Mouse (Mus musculus): ENCODE results near the gene Gnpnat1.
A peak's percentile ranks its signal among the peaks of the same experiment; 100 is the strongest.
"Not testable (repeated sequence)": the region's sequence is repeated elsewhere in the genome, so short reads cannot be mapped to it uniquely, and the experiment has no call there.

Gene Gnpnat1

DNA sequence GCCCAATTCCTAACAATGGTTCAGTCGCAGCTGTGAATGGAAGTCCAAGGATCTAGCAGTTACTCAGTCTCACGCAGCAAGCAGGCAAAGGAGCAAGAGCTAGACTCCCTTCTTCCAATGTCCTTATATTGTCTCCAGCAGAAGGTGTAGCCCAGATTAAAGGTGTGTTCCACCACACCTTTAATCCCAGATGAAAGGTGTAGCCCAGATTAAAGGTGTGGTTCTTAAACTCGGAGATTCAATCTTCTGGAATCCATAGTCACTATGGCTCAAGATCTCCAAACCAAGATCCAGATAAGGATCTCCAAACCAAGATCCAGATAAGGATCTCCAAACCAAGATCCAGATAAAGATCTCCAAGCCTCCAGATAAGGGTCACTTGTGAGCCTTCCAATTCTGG lies at the start of gene Gnpnat1:
TSS of gene Gnpnat1 (minus strand) at position 101 of the 400 bp plus-strand sequence.
- not testable (repeated sequence) for DNase-seq

GRCm38 (mm10) chr14:45453538-45454233 lies 49.0 kb upstream of the Gnpnat1 start:
- DNase-seq, result peak in 1 of 2 experiments; percentile 30

DNA sequence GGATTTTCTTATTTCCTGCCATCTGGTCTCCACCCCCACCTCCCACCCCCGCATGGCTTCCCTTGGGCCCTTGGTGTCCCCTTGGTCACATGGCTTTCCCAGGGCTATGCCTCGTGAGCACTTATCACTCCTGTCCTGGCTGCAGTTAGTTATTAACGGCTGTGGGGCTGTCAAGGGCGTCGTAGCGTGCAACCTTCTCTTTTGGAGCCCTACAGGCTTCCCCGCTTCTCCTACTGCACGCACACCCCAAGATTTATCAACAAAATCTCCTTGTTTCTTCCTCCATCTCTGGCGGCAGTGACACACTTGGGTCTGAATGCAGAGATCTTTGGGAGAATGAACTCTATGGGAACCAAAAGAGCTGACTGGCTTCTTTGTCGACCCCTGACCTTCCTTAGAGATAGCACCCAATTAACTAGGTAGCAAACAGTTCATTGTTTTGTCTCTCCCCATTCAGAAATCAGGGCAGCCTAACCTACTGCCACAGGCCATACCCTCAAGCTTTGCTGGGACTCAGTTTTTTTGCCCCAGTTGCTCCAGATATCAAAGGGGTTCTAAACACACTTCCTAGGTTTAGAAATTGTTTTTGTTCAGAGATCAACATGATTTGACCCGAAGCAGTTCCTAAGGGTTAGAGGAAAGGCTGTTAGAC lies 48.3 kb upstream of the Gnpnat1 start:
- peak; percentile 42 to 64 for DNase-seq

- DNase-seq, result peak in 1 of 2 experiments; percentile 30
These were observed 47.4 kb upstream of the Gnpnat1 start for GRCm38 (mm10) chr14:45452148-45452547.

DNA sequence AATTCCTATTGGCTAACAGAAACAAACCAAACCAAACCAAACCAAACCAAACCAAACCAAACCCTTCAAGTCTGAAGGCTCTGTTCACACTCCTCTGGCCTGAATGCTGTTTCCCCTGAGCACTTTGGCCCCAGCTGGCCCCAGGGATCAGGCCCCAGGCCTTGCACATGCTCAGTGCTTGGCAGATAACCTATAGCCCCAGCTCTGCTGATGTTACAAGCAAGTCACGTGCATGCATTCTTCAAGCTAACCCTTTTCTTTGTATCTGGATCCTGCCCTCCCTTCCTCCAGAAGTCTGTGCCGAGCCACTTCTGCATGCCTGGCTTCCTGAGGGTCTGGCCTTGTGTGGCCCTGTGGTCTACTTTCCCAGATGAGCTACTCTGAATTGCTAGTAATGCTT lies 46.4 kb upstream of the Gnpnat1 start:
- no peak for DNase-seq

DNA sequence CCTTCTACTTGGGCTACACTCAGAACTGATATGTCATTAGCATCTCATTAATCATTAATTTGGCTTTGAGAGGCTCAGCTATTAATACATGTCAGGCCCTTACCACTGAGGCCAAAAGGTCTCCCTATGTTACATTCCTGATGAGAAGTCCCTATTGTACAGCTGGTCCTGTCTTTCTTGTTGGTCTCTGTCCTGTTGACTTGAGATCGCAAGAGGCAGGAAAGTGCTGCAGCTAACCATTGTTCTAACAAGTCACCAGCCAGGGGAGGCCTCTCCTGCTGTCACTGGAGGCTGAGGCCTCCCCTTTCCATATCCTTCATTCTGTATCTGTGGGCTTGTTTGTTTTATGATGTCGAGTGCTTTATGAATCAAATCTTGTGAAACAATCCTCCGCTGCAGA lies 42.1 kb upstream of the Gnpnat1 start:
- no peak for DNase-seq

- no peak for DNase-seq
These were observed 40.7 kb upstream of the Gnpnat1 start for GRCm38 (mm10) chr14:45445445-45445844.

GRCm38 (mm10) chr14:45444870-45445269 lies 40.2 kb upstream of the Gnpnat1 start:
- no peak for DNase-seq

DNA sequence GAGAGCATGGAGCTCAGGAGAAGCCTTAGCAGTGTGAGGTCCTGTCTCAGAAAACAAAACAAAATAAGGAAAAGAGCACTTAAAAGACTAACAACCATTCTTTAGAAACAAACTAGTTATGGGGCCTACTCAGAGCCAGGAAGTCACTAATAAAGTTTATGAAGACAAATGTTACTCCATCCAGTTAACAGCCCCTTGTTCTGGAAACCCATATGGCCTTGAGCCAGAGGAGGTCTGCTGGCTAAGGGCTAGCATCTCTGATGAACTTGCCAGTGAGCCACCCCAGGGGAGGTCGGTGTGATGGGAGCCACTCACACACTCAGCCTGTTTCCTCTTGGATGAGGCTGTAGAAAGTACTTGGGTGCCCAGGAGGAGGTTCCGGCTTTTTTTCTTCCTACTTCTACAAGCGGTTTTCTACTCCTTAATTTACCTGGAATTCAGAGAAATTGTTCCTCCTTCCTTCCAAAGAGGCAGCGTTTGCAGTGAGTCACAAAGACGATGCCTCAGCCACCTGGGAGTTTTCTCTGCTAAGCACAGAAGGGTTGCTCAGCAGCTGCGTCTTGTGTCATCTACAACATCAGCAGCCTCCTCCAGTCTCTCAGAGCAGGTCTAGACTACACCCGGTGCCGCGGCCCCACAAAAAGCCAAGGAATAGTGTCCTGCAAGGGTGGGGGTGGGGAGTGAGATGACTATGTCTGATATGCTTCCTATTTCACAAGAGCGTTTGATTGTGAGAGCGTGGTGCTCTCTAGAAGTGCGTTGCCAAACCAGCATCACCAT lies 38.3 kb upstream of the Gnpnat1 start:
- no peak for DNase-seq

- DNase-seq, result no peak
These were observed 36.6 kb upstream of the Gnpnat1 start for GRCm38 (mm10) chr14:45441291-45441690.

- DNase-seq, result no peak
These were observed 34.7 kb upstream of the Gnpnat1 start for GRCm38 (mm10) chr14:45439387-45439786.

- no peak for DNase-seq
These were observed 34.2 kb upstream of the Gnpnat1 start for GRCm38 (mm10) chr14:45438931-45439275.

DNA sequence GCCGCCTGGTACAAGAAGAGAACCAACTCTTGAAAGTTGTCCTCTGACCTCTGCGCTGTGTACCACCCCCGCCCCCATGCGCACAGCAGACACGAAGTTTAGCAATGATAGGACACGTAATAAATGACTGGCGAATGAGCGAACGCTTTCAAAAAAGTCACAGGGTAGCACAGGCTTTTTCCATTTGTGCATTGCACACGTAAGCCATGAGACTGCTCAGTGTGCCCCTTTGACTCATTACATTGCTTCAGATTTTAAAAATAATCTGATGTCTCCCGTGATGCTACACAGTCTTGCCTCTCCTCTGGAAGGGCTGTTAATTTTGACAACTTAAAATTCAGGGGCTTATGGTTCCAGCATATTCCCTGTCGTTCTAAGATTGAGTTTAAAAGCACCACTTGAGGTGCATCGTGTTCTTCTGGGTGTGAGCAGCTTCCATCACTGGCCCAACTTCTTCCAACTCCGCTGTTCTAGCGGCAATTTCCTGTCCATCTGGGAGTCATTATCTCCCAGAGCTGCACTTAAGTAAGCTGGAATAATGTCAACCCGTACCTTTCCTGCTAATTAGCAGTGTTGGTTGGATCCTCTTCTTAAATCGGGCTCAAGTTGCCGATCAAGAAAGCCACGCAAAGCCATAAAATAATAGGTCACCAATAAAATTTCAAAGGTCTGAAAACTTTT lies 33.7 kb upstream of the Gnpnat1 start:
- DNase-seq, result no peak

DNA sequence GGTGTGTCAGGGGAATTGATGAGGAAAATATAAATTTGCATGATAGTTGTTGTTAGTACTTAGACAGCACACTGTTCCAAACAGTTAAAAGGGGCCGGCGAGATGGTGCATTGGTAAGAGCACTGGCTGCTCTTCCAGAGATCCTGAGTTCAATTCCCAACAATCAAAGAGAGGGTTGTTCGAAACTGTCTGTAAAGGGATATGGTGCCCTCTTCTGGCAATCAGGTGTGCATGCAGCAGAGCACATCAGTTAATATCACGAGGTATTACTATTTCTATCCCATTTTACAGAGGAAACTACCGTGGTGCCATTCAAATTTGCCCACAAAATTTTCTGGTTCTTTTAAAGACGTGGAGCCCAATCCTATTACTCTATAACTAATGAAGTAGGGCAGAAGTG lies 29.5 kb upstream of the Gnpnat1 start:
- no peak for DNase-seq

GRCm38 (mm10) chr14:45432003-45432402 lies 27.3 kb upstream of the Gnpnat1 start:
- DNase-seq, result peak in 1 of 2 experiments; percentile 21

DNA sequence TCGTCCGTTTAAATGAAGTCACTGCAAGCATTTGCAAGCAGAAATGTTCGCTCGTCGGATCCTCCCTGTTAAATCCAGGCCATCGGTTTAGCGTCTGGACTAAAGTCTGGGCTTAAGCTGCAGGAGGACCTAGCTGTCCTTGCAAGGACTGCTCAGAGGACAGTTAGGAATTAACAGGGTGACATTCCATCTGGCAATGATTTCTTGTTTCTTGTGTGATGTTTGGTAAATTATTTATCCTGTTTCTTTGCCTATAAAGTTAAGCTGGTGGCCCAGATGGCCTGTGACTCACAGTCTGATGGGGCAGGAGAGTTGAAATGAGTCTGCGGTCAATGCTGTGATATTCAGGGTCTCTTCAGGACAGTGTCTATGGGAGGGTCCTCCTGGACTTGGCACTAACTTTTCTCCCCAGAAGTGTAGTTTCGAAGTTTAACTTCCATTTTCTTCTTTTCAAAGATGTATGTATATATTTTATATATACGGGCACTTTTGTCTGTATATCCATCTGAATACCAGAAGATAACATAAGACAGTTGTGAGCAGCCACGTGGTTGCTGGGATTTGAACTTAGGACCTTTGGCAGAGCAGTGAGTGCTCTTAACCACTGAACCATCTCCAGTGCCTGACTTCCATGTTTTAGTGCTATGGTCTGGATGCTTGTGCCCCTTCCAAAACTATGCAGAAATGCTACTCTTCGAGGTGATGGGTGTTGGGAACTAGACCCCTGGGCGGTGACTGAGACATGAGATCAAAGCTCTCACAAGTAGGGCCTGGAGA lies 25.5 kb upstream of the Gnpnat1 start:
- no peak for DNase-seq

GRCm38 (mm10) chr14:45423220-45423619 lies 18.5 kb upstream of the Gnpnat1 start:
- DNase-seq, result peak; percentile 16 to 52

DNA sequence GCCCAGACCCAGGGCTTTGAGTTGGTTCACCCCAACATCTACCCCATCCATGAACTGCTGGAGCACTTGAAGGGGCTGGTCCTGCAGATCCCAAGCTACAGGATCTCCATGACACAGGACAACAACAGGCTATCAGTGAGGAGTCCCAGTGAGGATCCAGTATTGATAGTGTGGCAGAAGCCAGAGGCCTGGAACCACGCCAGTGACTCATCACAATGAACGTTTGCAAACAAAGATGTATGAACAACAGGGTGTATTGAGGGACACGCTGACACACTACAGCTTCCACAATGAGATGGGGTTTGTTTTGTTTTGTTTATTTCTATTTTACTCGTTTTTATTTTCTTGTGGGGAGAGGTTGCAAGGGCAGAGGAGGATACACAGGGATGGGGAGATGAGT lies 17.7 kb upstream of the Gnpnat1 start:
- DNase-seq, result peak in 1 of 2 experiments; percentile 25

DNA sequence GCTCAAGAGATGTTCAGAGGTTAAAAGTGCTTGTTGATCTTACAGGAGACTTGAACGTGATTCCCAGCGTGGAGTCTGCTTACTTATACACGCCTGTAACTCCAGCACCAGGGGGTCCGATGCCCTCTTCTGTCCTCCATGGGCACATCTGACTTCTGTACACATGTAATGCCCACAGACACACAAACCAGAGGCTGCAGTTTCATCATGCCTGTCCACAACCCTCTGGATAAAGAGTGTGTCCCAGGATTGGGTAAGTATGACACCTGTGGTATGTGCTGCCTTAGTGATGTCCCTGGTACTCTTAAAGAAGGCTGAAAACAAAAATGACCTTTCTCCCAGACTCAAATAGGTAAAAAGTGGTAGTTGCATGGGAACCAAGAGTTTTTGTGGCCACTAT lies 14.6 kb upstream of the Gnpnat1 start:
- no peak for DNase-seq

DNA sequence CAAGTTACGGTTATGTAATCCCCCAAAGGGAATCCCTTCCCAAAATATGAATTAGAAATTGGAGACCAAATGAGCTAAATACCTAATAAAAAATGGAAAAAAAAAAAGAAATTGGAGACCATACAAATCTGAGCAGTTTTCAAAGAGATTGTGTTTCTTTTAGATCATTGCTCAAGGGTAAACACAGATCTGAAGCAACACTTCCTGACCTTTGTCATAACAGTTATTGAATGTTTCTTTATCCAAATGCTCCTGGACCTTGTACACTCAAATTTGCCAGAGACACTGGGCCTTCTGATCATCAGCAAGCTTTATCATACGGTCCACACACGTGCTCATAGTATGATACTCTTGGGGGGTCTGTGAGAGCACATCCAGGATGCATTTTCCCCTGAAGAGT lies 13.8 kb upstream of the Gnpnat1 start:
- no peak for DNase-seq

DNA sequence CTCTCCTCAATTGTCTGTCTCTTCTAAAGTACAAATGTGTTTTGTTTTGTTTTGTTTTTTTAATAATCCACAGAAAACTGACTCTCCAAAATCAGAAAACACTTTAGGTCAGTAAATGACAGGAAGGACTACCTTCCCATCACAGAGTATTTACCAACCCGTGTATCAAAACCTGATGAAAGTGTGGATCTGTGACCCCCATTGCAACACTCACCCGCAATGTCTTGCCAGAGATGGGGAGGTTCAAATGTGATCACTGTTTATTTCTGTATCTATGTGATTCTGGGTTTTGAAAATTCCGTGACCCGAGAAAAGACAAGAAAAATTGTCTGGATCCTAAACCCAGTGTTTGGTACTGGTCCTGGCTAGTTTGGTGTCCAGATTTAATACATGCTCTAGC lies 11.6 kb upstream of the Gnpnat1 start:
- DNase-seq, result no peak

GRCm38 (mm10) chr14:45403651-45404050 lies 1.1 kb downstream of the Gnpnat1 start:
- no peak for DNase-seq

Measured in cerebellum, postnatal 25 days (tissue).